Mouse (Mus musculus): ENCODE measurements around the gene Mrpl49.
A peak's percentile ranks its signal among the peaks of the same experiment; 100 is the strongest.
"Not testable (repeated sequence)": the region's sequence is repeated elsewhere in the genome, so short reads cannot be mapped to it uniquely, and the experiment has no call there.

Mrpl49 gene

GRCm38 (mm10) chr19:6067011-6067723, 9.6 kb upstream of the Mrpl49 start:
- peak in 1 of 2 experiments; percentile 76 for DNase-seq (ENCODE audit: low spot score in 2 of 2)

GRCm38 (mm10) chr19:6066571-6066970, 9.0 kb upstream of the Mrpl49 start:
- no peak for DNase-seq (ENCODE audit: low spot score in 2 of 2)

GRCm38 (mm10) chr19:6063081-6063480, 5.5 kb upstream of the Mrpl49 start:
- no peak for DNase-seq (ENCODE audit: low spot score in 2 of 2)

- DNase-seq (ENCODE audit: low spot score in 2 of 2): no peak
These were observed 4.8 kb upstream of the Mrpl49 start for GRCm38 (mm10) chr19:6062418-6062817.

- peak in 1 of 2 experiments; percentile 42 for DNase-seq (ENCODE audit: low spot score in 2 of 2)
These were observed 4.2 kb upstream of the Mrpl49 start for GRCm38 (mm10) chr19:6061641-6062302.

- DNase-seq (ENCODE audit: low spot score in 2 of 2): peak; percentile 85 to 93
These were observed 3.5 kb upstream of the Mrpl49 start, which contains the start of gene Znhit2 for GRCm38 (mm10) chr19:6061021-6061533. TSS of gene Znhit2 (plus strand) at chr19:6061192.

GRCm38 (mm10) chr19:6058966-6059365, 1.4 kb upstream of the Mrpl49 start:
- DNase-seq (ENCODE audit: low spot score in 2 of 2): no peak

- DNase-seq (ENCODE audit: low spot score in 2 of 2): no peak
These were observed 928 bp upstream of the Mrpl49 start for GRCm38 (mm10) chr19:6058513-6058912.

- DNase-seq (ENCODE audit: low spot score in 2 of 2): no peak
These were observed 889 bp downstream of the Mrpl49 start for GRCm38 (mm10) chr19:6056696-6057095.

- no peak for DNase-seq (ENCODE audit: low spot score in 2 of 2)
These were observed 3.3 kb downstream of the Mrpl49 start for GRCm38 (mm10) chr19:6054296-6054695.

GRCm38 (mm10) chr19:6052516-6052915, 5.1 kb downstream of the Mrpl49 start:
- no peak for DNase-seq (ENCODE audit: low spot score in 2 of 2)

- DNase-seq (ENCODE audit: low spot score in 2 of 2): no peak
These were observed 8.7 kb downstream of the Mrpl49 start for GRCm38 (mm10) chr19:6048681-6049410.

- DNase-seq (ENCODE audit: low spot score in 2 of 2): no peak
These were observed 9.8 kb downstream of the Mrpl49 start for GRCm38 (mm10) chr19:6047899-6048166.

GRCm38 (mm10) chr19:6047154-6047898, 10.3 kb downstream of the Mrpl49 start:
- DNase-seq (ENCODE audit: low spot score in 2 of 2): no peak

- DNase-seq (ENCODE audit: low spot score in 2 of 2): peak; percentile 84 to 88
These were observed 11.1 kb downstream of the Mrpl49 start, which contains the start of gene Syvn1 for GRCm38 (mm10) chr19:6046294-6047153. TSS of gene Syvn1 (plus strand) at chr19:6046576.

- no peak for DNase-seq (ENCODE audit: low spot score in 2 of 2)
These were observed 12.0 kb downstream of the Mrpl49 start for GRCm38 (mm10) chr19:6045366-6046293.

GRCm38 (mm10) chr19:6044102-6044501, 13.5 kb downstream of the Mrpl49 start:
- DNase-seq (ENCODE audit: low spot score in 2 of 2): not testable (repeated sequence)

- no peak for DNase-seq (ENCODE audit: low spot score in 2 of 2)
These were observed 15.3 kb downstream of the Mrpl49 start for GRCm38 (mm10) chr19:6042293-6042692.

- DNase-seq (ENCODE audit: low spot score in 2 of 2): no peak
These were observed 17.6 kb downstream of the Mrpl49 start for GRCm38 (mm10) chr19:6040002-6040401.

GRCm38 (mm10) chr19:6038326-6038725, 19.3 kb downstream of the Mrpl49 start:
- DNase-seq (ENCODE audit: low spot score in 2 of 2): no peak
